Mouse (Mus musculus): ENCODE data around the gene Pdha1. TPM values are rescaled to one million over a fixed set of nuclear protein-coding genes. Genes with fewer than 3 reads are reported as not detected.

Gene Pdha1
- 109 TPM in 2 replicates for polyA plus RNA-seq (2015; fragmentation: Nextera tagmentation; extraction: Ambion mirVana)

GRCm38 (mm10) chrX:160137861-160138717, at the start of gene Pdha1:
Gene Pdha1, minus strand, starts transcription at chrX:160138413.
- ATAC-seq (ENCODE audit: low FRiP score, low TSS enrichment), result peak; percentile 97

GRCm38 (mm10) chrX:160179032-160179431, 40.8 kb upstream of the Pdha1 start:
- ATAC-seq (ENCODE audit: low FRiP score, low TSS enrichment) (no peak), DNase-seq (ENCODE audit: low spot score) (no peak)
- H3K4me2 ChIP-seq (replicated peaks; ENCODE audit: low read depth), result no peak overlapping the region
- H3K27ac ChIP-seq (replicated peaks), result no peak overlapping the region
- no peak overlapping the region for H3K4me3 ChIP-seq (ENCODE audit: low read depth, low read length)
- TF ChIP-seq EP300 (optimal IDR thresholded peaks at IDR 0.05) (no peak), CTCF (IDR thresholded peaks at IDR 0.05; ENCODE audit: low read depth) (peak; percentile 61)
- H3K9me3 ChIP-seq (ENCODE audit: control insufficient read depth, low read length), result no peaks in the 10 kb centered on the region
- H3K4me1 ChIP-seq (replicated peaks; ENCODE audit: control insufficient read depth, insufficient read depth), result no peaks in the 10 kb centered on the region
- H3K36me3 ChIP-seq (ENCODE audit: control insufficient read depth, insufficient read depth, low read length), result no peaks in the 10 kb centered on the region
- no peak overlapping the region for H3K9ac ChIP-seq (ENCODE audit: low read length)
- 59% methylated on average over 3 of the region's 3 CpGs for WGBS
- no peaks in the 10 kb centered on the region for H3K27me3 ChIP-seq (ENCODE audit: control insufficient read depth, insufficient read depth, low read length)

More at GRCm38 (mm10) chrX:160137861-160138717, at the start of gene Pdha1:
- H3K9ac ChIP-seq (ENCODE audit: low read length), result peak within 1 kb of the TSS; percentile 78
- peak within 1 kb of the TSS; percentile 65 for H3K4me3 ChIP-seq (ENCODE audit: low read depth, low read length)
- no peaks in the 10 kb centered on the region for H3K9me3 ChIP-seq (ENCODE audit: control insufficient read depth, low read length)
- WGBS, result 16% methylated on average over 63 of the region's 67 CpGs
- no peaks in the 10 kb centered on the region for H3K27me3 ChIP-seq (ENCODE audit: control insufficient read depth, insufficient read depth, low read length)
- DNase-seq (ENCODE audit: low spot score), result peak; percentile 87
- H3K4me1 ChIP-seq (replicated peaks; ENCODE audit: control insufficient read depth, insufficient read depth), result no peaks in the 10 kb centered on the region
- peak within 1 kb of the TSS; percentile 53 for H3K4me2 ChIP-seq (replicated peaks; ENCODE audit: low read depth)
- H3K36me3 ChIP-seq (ENCODE audit: control insufficient read depth, insufficient read depth, low read length), result no peaks in the 10 kb centered on the region
- peak within 1 kb of the TSS; percentile 95 for H3K27ac ChIP-seq (replicated peaks)
- TF ChIP-seq CTCF (IDR thresholded peaks at IDR 0.05; ENCODE audit: low read depth) (0 out of 2 replicates have a peak, but pooled peaks have one; percentile 26), EP300 (optimal IDR thresholded peaks at IDR 0.05) (no peak)

GRCm38 (mm10) chrX:160170150-160170549, 31.9 kb upstream of the Pdha1 start:
- 17% methylated on average over 2 of the region's 3 CpGs for WGBS
- no peak overlapping the region for H3K9ac ChIP-seq (ENCODE audit: low read length)

GRCm38 (mm10) chrX:160166246-160166985, 28.2 kb upstream of the Pdha1 start:
- H3K36me3 ChIP-seq (ENCODE audit: control insufficient read depth, insufficient read depth, low read length), result no peaks in the 10 kb centered on the region
- 30% methylated on average over 6 of the region's 6 CpGs for WGBS
- no peak overlapping the region for H3K27ac ChIP-seq (replicated peaks)
- no peak overlapping the region for H3K4me2 ChIP-seq (replicated peaks; ENCODE audit: low read depth)
- no peaks in the 10 kb centered on the region for H3K9me3 ChIP-seq (ENCODE audit: control insufficient read depth, low read length)
- DNase-seq (ENCODE audit: low spot score) (no peak), ATAC-seq (ENCODE audit: low FRiP score, low TSS enrichment) (no peak)
- no peak overlapping the region for H3K4me3 ChIP-seq (ENCODE audit: low read depth, low read length)
- H3K27me3 ChIP-seq (ENCODE audit: control insufficient read depth, insufficient read depth, low read length), result no peaks in the 10 kb centered on the region
- no peaks in the 10 kb centered on the region for H3K4me1 ChIP-seq (replicated peaks; ENCODE audit: control insufficient read depth, insufficient read depth)
- no peak for TF ChIP-seq CTCF (IDR thresholded peaks at IDR 0.05; ENCODE audit: low read depth)
- H3K9ac ChIP-seq (ENCODE audit: low read length), result no peak overlapping the region

More at GRCm38 (mm10) chrX:160170150-160170549, 31.9 kb upstream of the Pdha1 start:
- H3K4me2 ChIP-seq (replicated peaks; ENCODE audit: low read depth), result no peak overlapping the region
- ATAC-seq (ENCODE audit: low FRiP score, low TSS enrichment) (no peak), DNase-seq (ENCODE audit: low spot score) (peak; percentile 56)
- H3K36me3 ChIP-seq (ENCODE audit: control insufficient read depth, insufficient read depth, low read length), result no peaks in the 10 kb centered on the region
- no peak overlapping the region for H3K27ac ChIP-seq (replicated peaks)
- no peaks in the 10 kb centered on the region for H3K4me1 ChIP-seq (replicated peaks; ENCODE audit: control insufficient read depth, insufficient read depth)
- no peak overlapping the region for H3K4me3 ChIP-seq (ENCODE audit: low read depth, low read length)
- no peaks in the 10 kb centered on the region for H3K27me3 ChIP-seq (ENCODE audit: control insufficient read depth, insufficient read depth, low read length)
- H3K9me3 ChIP-seq (ENCODE audit: control insufficient read depth, low read length), result no peaks in the 10 kb centered on the region
- TF ChIP-seq EP300 (optimal IDR thresholded peaks at IDR 0.05), result no peak
- TF ChIP-seq CTCF (IDR thresholded peaks at IDR 0.05; ENCODE audit: low read depth), result peak; percentile 80

- TF ChIP-seq CTCF (IDR thresholded peaks at IDR 0.05; ENCODE audit: low read depth) (no peak), EP300 (optimal IDR thresholded peaks at IDR 0.05) (no peak)
- Histone ChIP-seq H3K36me3 (ENCODE audit: control insufficient read depth, insufficient read depth, low read length) (no peaks in the 10 kb centered on the region), H3K4me3 (ENCODE audit: low read depth, low read length) (no peak overlapping the region), H3K9me3 (ENCODE audit: control insufficient read depth, low read length) (no peaks in the 10 kb centered on the region), H3K27ac (replicated peaks) (no peak overlapping the region), H3K9ac (ENCODE audit: low read length) (no peak overlapping the region), H3K4me1 (replicated peaks; ENCODE audit: control insufficient read depth, insufficient read depth) (no peaks in the 10 kb centered on the region), H3K27me3 (ENCODE audit: control insufficient read depth, insufficient read depth, low read length) (no peaks in the 10 kb centered on the region), H3K4me2 (replicated peaks; ENCODE audit: low read depth) (no peak overlapping the region)
- 49% methylated on average over 3 of the region's 3 CpGs for WGBS
- DNase-seq (ENCODE audit: low spot score), result no peak
- no peak for ATAC-seq (ENCODE audit: low FRiP score, low TSS enrichment)
These were observed 26.0 kb upstream of the Pdha1 start for GRCm38 (mm10) chrX:160164259-160164658.
